Mouse (Mus musculus) limb, embryonic 15.5 days (tissue): ENCODE data around the gene Psmd10. TPM values are rescaled to one million over a fixed set of nuclear protein-coding genes. Genes with fewer than 3 reads are reported as not detected.

Experiments used
- ATAC-seq: fragments of 200-750 bp; cut with Nextera tagmentation; 2 replicates; pipeline ENCODE4 v1.8.0; 2017; ENCODE audit warnings: low read depth, moderate TSS enrichment; ENCODE audit not compliant: insufficient number of reproducible peaks, low FRiP score, low TSS enrichment
- H3K27ac ChIP-seq: fragments of 300-500 bp; sonication (generic); 2 replicates; pipeline ENCODE4 v1.5.1; 2015; ENCODE audit warnings: moderate library complexity, mild to moderate bottlenecking, inconsistent platforms
- H3K27me3 ChIP-seq: fragments of 300-500 bp; sonication (generic); 2 replicates; pipeline ENCODE4 v1.6.1; 2015; ENCODE audit warnings: inconsistent platforms
- H3K36me3 ChIP-seq: fragments of 300-500 bp; sonication (generic); 2 replicates; pipeline ENCODE4 v1.6.1; 2015; ENCODE audit warnings: inconsistent platforms
- H3K4me1 ChIP-seq: fragments of 300-500 bp; sonication (generic); 2 replicates; pipeline ENCODE4 v1.6.1; 2015; ENCODE audit warnings: inconsistent platforms
- H3K4me2 ChIP-seq: fragments of 300-500 bp; sonication (generic); 2 replicates; pipeline ENCODE4 v1.6.1; 2015; ENCODE audit warnings: mild to moderate bottlenecking, inconsistent platforms
- H3K4me3 ChIP-seq: fragments of 300-500 bp; sonication (generic); 2 replicates; pipeline ENCODE4 v1.5.1; 2015; ENCODE audit warnings: mild to moderate bottlenecking, inconsistent platforms
- H3K9ac ChIP-seq: fragments of 300-500 bp; sonication (generic); 2 replicates; pipeline ENCODE4 v1.6.1; 2015; ENCODE audit warnings: inconsistent platforms
- H3K9me3 ChIP-seq: fragments of 300-500 bp; sonication (generic); 2 replicates; pipeline ENCODE4 v1.6.1; 2016; ENCODE audit warnings: inconsistent platforms
- WGBS: fragments of 180-500 bp; shearing (Covaris S2); methylation state at CpG from one replicate; pipeline ENCODE4 v1.1.7; 2015; 5-methylcytosine and 5-hydroxymethylcytosine counted together
- polyA plus RNA-seq: library from polyadenylated mRNA; unstranded; fragments of >200 nt; fragmentation: Nextera tagmentation; extraction: Ambion mirVana; gene quantifications from 2 replicates; pipeline ENCODE4 v1.2.1, GENCODE M21; 2015

Psmd10 gene
- 36.8 and 43.5 TPM in 2 replicates for polyA plus RNA-seq

- H3K27ac ChIP-seq = peak within 1 kb of the TSS; percentile 43
- 19% methylated on average over 23 of the region's 23 CpGs for WGBS
These were observed at the start of gene Psmd10, which contains the start of gene Atg4a for GRCm38 (mm10) chrX:140956272-140956940. Psmd10 (minus strand) TSS chrX:140956728. Atg4a (plus strand) TSS chrX:140956907.

GRCm38 (mm10) chrX:140998885-140999284, 42.4 kb upstream of the Psmd10 start:
- H3K4me2 ChIP-seq = no peak overlapping the region
- H3K27ac ChIP-seq = no peak overlapping the region
- no peaks in the 10 kb centered on the region for H3K9me3 ChIP-seq
- no peaks in the 10 kb centered on the region; the same call in 1 of the 2 replicates for H3K27me3 ChIP-seq
- no peaks in the 10 kb centered on the region for H3K36me3 ChIP-seq
- 0 out of 2 replicates have a peak, but pooled peaks have one; percentile 30 for ATAC-seq
- no peak overlapping the region for H3K9ac ChIP-seq
- H3K4me3 ChIP-seq = no peak overlapping the region
- H3K4me1 ChIP-seq = no peaks in the 10 kb centered on the region

More at GRCm38 (mm10) chrX:140956272-140956940, at the start of gene Psmd10, which contains the start of gene Atg4a:
- Histone ChIP-seq H3K27me3 (no peaks in the 10 kb centered on the region), H3K4me2 (peak within 1 kb of the TSS; percentile 40), H3K4me1 (no peaks in the 10 kb centered on the region), H3K9me3 (no peaks in the 10 kb centered on the region), H3K36me3 (no peaks in the 10 kb centered on the region), H3K4me3 (peak within 1 kb of the TSS; percentile 49), H3K9ac (peak within 1 kb of the TSS; percentile 14; the same call in 1 of the 2 replicates)
- ATAC-seq = peak; percentile 98

GRCm38 (mm10) chrX:140997912-140998545, 41.5 kb upstream of the Psmd10 start:
- Histone ChIP-seq H3K27ac (no peak overlapping the region), H3K9me3 (no peaks in the 10 kb centered on the region), H3K4me1 (no peaks in the 10 kb centered on the region), H3K4me2 (no peak overlapping the region), H3K36me3 (no peaks in the 10 kb centered on the region), H3K9ac (no peak overlapping the region), H3K4me3 (no peak overlapping the region), H3K27me3 (no peaks in the 10 kb centered on the region; the same call in 1 of the 2 replicates)
- no peak for ATAC-seq
- WGBS = 85% methylated on average over 1 of the region's 1 CpGs

GRCm38 (mm10) chrX:140996909-140997516, 40.5 kb upstream of the Psmd10 start:
- H3K4me3 ChIP-seq = no peak overlapping the region
- H3K36me3 ChIP-seq = no peaks in the 10 kb centered on the region
- ATAC-seq = peak; percentile 48; the same call in 1 of the 2 replicates
- WGBS = 80% methylated on average over 1 of the region's 1 CpGs
- no peaks in the 10 kb centered on the region for H3K9me3 ChIP-seq
- H3K27me3 ChIP-seq = no peaks in the 10 kb centered on the region; the same call in 1 of the 2 replicates
- no peak overlapping the region for H3K4me2 ChIP-seq
- no peak overlapping the region for H3K27ac ChIP-seq
- no peak overlapping the region for H3K9ac ChIP-seq
- H3K4me1 ChIP-seq = no peaks in the 10 kb centered on the region

- no peak overlapping the region for H3K4me3 ChIP-seq
- no peaks in the 10 kb centered on the region for H3K9me3 ChIP-seq
- no peaks in the 10 kb centered on the region for H3K36me3 ChIP-seq
- no peak overlapping the region for H3K27ac ChIP-seq
- no peak for ATAC-seq
- no peak overlapping the region for H3K9ac ChIP-seq
- peaks cover 5% of the 10 kb centered on the region; the same call in 1 of the 2 replicates for H3K27me3 ChIP-seq
- WGBS = 72% methylated on average over 2 of the region's 2 CpGs
- no peak overlapping the region for H3K4me2 ChIP-seq
- H3K4me1 ChIP-seq = 0 out of 2 replicates have a peak, but pooled peaks cover under 1% of the 10 kb centered on the region
These were observed 28.7 kb upstream of the Psmd10 start for GRCm38 (mm10) chrX:140985256-140985655.

GRCm38 (mm10) chrX:140984795-140985194, 28.3 kb upstream of the Psmd10 start:
- Histone ChIP-seq H3K27ac (no peak overlapping the region), H3K4me2 (no peak overlapping the region), H3K27me3 (peaks cover 5% of the 10 kb centered on the region; the same call in 1 of the 2 replicates), H3K9ac (no peak overlapping the region), H3K36me3 (no peaks in the 10 kb centered on the region), H3K9me3 (no peaks in the 10 kb centered on the region), H3K4me1 (0 out of 2 replicates have a peak, but pooled peaks cover 4% of the 10 kb centered on the region), H3K4me3 (no peak overlapping the region)
- 53% methylated on average over 6 of the region's 6 CpGs for WGBS
- ATAC-seq = no peak

GRCm38 (mm10) chrX:140983206-140983960, 26.9 kb upstream of the Psmd10 start:
- no peaks in the 10 kb centered on the region for H3K9me3 ChIP-seq
- H3K4me3 ChIP-seq = no peak overlapping the region
- H3K27ac ChIP-seq = no peak overlapping the region
- WGBS = 49% methylated on average over 6 of the region's 6 CpGs
- H3K4me1 ChIP-seq = 0 out of 2 replicates have a peak, but pooled peaks cover 4% of the 10 kb centered on the region
- peaks cover 12% of the 10 kb centered on the region for H3K27me3 ChIP-seq
- no peak overlapping the region for H3K9ac ChIP-seq
- H3K4me2 ChIP-seq = no peak overlapping the region
- no peak for ATAC-seq
- no peaks in the 10 kb centered on the region for H3K36me3 ChIP-seq

GRCm38 (mm10) chrX:140980163-140980562, 23.6 kb upstream of the Psmd10 start:
- Histone ChIP-seq H3K27me3 (peaks cover 12% of the 10 kb centered on the region), H3K9me3 (no peaks in the 10 kb centered on the region), H3K9ac (no peak overlapping the region), H3K27ac (no peak overlapping the region), H3K4me3 (no peak overlapping the region), H3K36me3 (no peaks in the 10 kb centered on the region), H3K4me2 (no peak overlapping the region), H3K4me1 (0 out of 2 replicates have a peak, but pooled peaks cover 4% of the 10 kb centered on the region)
- ATAC-seq = no peak
- 45% methylated on average over 4 of the region's 4 CpGs for WGBS

GRCm38 (mm10) chrX:140979546-140979945, 23.0 kb upstream of the Psmd10 start:
- peaks cover 12% of the 10 kb centered on the region for H3K27me3 ChIP-seq
- 0 out of 2 replicates have a peak, but pooled peaks cover 4% of the 10 kb centered on the region for H3K4me1 ChIP-seq
- H3K9ac ChIP-seq = no peak overlapping the region
- no peaks in the 10 kb centered on the region for H3K36me3 ChIP-seq
- H3K27ac ChIP-seq = no peak overlapping the region
- ATAC-seq = no peak
- no peak overlapping the region for H3K4me2 ChIP-seq
- 60% methylated on average over 2 of the region's 2 CpGs for WGBS
- H3K4me3 ChIP-seq = no peak overlapping the region
- no peaks in the 10 kb centered on the region for H3K9me3 ChIP-seq

- 88% methylated on average over 1 of the region's 1 CpGs for WGBS
These were observed 22.4 kb upstream of the Psmd10 start for GRCm38 (mm10) chrX:140978943-140979342.

GRCm38 (mm10) chrX:140956959-140957358, 431 bp upstream of the Psmd10 start:
- Histone ChIP-seq H3K27ac (no peak overlapping the region), H3K4me2 (peak overlapping the region; percentile 40), H3K4me1 (no peaks in the 10 kb centered on the region), H3K36me3 (no peaks in the 10 kb centered on the region), H3K9ac (peak overlapping the region; percentile 14; the same call in 1 of the 2 replicates), H3K4me3 (peak overlapping the region; percentile 49), H3K9me3 (no peaks in the 10 kb centered on the region), H3K27me3 (no peaks in the 10 kb centered on the region)
- WGBS = 32% methylated on average over 5 of the region's 5 CpGs
- no peak for ATAC-seq

More at GRCm38 (mm10) chrX:140978943-140979342, 22.4 kb upstream of the Psmd10 start:
- no peak for ATAC-seq
- H3K4me1 ChIP-seq = 0 out of 2 replicates have a peak, but pooled peaks cover 4% of the 10 kb centered on the region
- no peak overlapping the region for H3K4me3 ChIP-seq
- H3K36me3 ChIP-seq = no peaks in the 10 kb centered on the region
- no peak overlapping the region for H3K9ac ChIP-seq
- H3K9me3 ChIP-seq = no peaks in the 10 kb centered on the region
- H3K27ac ChIP-seq = no peak overlapping the region
- H3K4me2 ChIP-seq = no peak overlapping the region
- H3K27me3 ChIP-seq = peaks cover 12% of the 10 kb centered on the region
